Mouse (Mus musculus) gastrocnemius, postnatal 10 days (tissue): ENCODE data around the gene Ccdc134. TPM values are rescaled to one million over a fixed set of nuclear protein-coding genes. Genes with fewer than 3 reads are reported as not detected.
"Not testable (repeated sequence)": the region's sequence is repeated elsewhere in the genome, so short reads cannot be mapped to it uniquely, and the experiment has no call there.

ENCODE experiments used
- DNase-seq: peaks from one replicate; pipeline ENCODE4 v3.0.0; 2021; ENCODE audit warnings: mixed read lengths
- long read RNA-seq, 2 experiments: library from polyadenylated mRNA; stranded (forward); transcript quantifications; one replicate each; pipeline ENCODE4 v2.0.0; 2021
- total RNA-seq, 2 experiments: library from RNA; stranded (reverse); gene quantifications; 2 replicates each; pipeline ENCODE4 v1.2.3; 2021

Ccdc134 gene
- 10 to 100 TPM; 31.0 to 33.5 TPM for total RNA-seq
- long read RNA-seq, experiment 1, full-length matches to known transcripts = 55 of 72 reads
- long read RNA-seq, experiment 1, partial matches to known transcripts = 5 of 72 reads
- long read RNA-seq, experiment 1, other reads (novel, unspliced or antisense) = 12 of 72 reads
- long read RNA-seq, experiment 2, transcript Ccdc134-201 (7 exons, 2,046 nt) = major isoform, 48 of 65 reads
- long read RNA-seq, experiment 2, partial matches to known transcripts = 5 of 65 reads
- long read RNA-seq, experiment 2, other reads (novel, unspliced or antisense) = 10 of 65 reads

DNA sequence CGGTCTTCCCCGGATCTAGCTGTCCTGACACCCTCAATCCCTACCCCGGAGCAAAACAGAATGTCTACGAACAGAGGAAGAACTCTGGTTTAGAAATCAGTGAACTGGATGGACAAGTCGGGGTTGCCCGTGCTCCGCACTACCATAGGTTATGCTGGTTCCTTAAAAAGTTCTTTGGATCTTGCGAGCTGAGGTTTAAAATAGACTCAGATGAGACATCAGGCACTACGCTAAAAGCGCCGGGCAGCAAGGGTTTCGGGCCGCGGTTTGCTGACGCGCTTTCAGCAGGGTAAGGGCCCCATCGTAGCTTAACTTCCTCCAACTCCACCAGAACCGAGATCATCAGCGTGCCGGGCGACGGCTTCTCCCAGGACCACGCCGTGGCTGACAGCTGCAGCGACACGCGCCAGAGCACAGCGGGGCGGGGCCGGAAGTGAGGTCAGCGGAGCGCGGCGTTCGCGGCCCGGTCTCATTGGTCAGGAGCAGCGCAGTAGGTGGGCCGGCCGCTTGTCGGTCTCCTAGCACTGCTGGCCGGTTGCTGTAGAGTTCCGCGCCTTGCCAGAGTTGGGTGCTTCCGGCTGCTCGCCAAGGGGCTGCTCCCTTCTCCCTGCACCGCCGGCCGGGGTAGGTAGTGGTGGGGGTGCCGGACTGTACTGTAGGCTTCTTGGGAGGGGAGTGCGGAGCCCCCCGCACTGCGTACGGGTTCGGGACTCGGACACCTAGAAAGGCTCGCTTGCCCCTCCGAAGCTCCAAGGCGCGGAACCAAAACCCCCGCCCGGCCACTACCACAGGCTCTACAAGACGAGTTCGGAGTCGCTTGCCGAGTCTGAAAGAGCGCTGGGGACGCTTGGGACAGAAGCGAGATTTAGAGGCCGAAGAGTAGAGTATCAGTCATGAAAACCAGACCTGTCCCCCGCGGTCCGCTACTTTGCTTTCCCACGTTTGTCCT lies at the start of gene Ccdc134:
Ccdc134 (plus strand) TSS at position 497 of the 949 bp plus-strand sequence.
- DNase-seq = peak; percentile 97

DNA sequence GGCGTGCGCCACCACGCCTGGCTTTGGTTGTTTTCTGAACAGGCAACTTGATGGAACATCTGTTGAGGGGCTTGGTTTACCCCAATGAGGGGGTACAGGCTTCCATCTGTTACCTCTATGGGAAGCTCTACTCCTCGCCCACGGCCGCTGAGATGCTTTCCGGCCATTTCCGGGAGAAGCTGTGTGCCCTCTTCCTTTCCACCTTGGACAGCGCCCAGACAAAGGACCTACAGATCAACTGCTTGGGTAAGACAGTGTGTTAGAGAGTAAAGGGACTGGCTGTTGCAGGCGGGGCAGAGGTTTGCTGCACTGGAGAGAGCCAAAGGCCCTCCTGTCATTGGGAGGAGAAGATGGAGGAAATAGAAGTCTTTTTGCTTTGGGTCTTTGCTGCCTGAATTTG lies 47.8 kb upstream of the Ccdc134 start:
- DNase-seq = no peak

DNA sequence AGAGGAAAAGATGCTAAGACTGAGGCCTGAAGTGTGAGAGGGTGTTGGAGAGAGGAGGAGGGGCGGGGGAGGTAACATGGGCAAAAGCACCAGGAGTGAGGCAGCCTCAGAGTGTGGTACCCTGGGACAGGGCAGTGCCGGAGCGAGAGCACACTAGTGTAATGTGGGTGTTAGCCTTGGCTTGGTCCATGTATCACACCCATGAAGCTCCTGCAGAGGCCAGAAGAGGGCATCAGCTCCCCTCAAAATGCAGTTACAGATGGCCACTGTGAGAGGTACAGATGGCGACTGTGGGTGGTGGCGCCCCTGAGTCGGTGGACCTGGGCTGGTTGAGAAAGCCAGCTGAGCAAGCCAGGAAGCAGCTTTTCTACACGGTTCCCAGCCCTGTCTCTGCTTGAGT lies 46.6 kb upstream of the Ccdc134 start:
- DNase-seq = peak; percentile 19

DNA sequence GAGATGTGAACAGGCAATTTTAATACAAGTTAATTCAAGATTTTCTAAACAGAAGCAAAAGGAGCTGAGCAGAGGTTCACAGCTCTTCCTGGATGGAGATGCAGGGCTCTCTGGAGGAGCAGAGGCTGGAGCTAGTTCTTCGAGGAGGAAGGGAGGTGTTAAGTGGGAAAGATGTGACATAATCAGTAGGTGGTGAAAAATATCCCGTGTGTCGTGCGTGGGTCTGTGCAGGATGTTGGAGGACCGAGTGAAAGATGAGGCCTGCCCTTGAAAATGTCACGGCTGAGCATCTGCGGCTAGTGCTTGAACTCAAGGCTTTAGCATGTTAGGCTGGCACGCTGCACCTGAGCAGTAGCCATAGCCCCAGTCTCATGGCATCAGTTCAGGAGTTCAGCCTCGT lies 42.1 kb upstream of the Ccdc134 start:
- no peak for DNase-seq

DNA sequence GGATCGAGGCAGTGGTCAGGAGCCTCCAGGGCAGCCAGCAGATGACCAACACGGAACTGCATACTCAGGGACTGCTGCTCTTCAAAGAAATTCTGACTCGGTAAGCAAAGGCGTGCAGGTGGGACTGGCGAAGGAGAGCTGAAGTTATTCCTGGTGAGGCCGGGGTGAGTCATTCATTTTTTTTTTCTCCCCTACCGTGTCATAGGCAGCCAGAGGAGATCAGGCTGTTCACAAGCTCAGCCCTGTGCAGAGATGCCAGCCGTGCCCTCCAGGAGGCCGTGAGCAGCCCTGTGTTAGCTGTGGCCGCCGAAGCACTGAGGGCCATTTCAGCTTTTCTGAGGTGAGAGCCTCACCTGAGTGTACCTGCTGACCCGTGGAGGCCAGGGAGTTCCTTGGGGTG lies 41.6 kb upstream of the Ccdc134 start:
- no peak for DNase-seq

DNA sequence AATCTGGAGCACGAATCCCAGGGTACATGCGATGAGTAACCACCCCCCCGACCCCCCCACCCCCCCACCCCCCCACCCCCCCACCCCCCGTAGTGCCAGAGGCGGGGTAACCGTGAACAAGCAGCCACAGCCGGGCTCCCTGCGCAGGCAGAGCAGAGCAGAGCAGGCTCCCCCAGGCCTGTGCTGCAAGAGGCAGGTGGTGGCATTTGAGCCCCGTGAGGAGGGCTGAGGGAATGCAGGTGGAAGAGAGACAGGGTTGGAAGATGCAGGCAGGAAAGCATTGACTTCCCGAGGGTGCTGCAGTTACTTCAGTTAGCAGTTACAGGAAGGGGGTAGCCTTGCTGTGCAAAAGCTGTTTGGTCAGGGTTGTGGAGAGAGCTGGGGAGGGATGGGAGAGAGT lies 40.5 kb upstream of the Ccdc134 start:
- DNase-seq = no peak

DNA sequence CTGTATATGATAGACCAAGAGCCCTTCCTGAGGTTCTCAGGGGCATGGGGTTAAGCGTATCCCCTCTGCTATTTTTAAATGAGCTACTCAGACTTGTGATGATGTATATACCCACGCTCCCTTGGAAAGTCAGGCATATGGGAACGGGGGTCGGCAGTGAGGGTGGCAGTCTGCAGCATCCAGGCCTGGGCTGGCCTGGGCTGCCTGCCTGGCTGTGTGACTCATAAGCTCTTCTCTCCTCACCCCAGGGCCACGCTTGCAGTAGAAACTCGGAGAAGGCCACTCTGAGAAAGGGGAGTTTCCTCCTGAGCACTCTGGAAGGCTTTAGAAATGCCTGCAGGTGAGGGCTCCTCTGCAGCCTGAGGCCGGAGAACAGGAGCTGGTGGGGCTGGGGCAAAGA lies 36.7 kb upstream of the Ccdc134 start:
- no peak for DNase-seq

DNA sequence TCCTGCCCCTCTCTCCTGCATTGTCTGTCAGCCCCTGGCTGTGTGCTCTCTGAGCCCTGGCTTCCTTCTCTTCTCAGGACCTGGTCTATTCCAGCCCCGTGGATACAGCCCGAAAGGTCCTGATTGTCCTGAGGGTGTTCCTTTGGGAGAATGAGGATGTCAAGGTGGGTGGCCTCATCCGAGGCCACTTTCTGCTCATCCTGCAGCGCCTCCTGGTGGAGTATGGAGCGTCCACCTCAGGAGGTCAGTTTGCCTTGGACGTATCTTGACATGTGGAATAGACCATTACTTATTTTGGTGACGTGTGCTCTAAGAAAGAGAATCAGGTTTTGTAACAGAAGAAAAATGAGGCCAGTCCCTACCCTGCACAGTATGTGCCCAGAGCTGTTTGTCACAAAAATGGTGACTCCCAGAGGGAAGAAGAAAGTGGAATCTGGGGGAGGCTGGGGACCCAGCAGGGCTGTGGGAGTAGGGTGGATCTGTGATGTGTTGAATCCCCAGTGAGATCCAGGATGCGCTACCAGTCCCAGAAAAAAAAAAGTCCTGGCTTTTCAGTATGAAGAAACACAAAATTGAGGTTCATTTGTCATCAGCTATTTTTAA lies 20.7 kb upstream of the Ccdc134 start:
- peak; percentile 73 for DNase-seq

DNA sequence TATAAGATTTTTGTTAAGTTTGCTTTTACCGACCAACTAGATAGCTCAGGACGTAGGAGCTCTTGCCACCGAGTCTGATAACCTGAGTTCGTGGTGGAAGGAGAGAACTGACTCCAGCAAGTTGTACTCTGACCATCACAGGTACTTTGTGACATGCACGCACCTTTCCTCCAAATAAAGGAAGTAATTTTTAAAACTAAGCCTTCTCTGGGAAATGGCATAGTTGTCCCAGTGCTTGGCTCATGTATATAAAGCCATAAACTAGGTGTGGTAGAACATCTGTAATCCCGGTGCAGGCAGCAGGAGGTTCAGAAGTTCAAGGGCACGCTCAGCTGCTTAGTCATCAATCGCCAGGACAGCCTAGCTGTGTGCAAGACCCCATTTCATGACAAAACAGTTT lies 7.2 kb upstream of the Ccdc134 start:
- DNase-seq = no peak

DNA sequence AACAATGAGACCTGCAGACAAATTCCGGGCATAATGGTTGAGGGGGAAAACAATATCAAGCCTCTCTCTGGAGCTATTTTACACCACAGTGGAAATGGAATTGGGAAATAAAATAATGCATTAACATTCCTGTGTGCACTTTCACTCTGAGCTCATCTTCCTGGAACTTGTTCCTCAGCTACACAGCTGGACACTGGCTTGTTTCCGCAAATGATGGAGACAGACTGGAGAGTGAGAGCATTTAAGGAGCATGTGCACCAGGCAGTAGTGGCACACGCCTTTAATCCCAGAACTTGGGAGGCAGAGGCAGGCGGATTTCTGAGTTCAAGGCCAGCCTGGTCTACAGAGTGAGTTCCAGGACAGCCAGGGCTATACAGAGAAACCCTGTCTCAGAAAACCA lies 1.0 kb upstream of the Ccdc134 start:
- not testable (repeated sequence) for DNase-seq

DNA sequence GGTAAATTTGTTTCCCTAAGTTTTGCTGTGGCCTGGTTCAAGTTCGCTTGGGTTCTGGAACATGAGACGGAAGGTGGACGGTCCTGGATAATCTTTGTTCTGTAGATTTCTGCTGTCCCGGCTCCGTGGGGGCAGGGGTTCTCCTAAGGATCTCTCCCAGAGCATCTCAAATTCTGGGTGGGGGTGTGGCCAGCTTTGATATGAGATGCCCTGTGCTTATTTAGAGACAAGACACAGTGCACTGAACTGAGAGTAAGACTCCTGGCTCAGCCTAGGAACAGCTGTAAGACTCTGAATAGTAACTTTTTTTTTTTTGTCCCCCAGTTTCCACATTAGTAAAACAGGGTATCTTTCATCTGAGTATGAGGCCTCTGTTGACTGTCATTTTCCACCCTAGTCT lies 676 bp downstream of the Ccdc134 start:
- DNase-seq = no peak

DNA sequence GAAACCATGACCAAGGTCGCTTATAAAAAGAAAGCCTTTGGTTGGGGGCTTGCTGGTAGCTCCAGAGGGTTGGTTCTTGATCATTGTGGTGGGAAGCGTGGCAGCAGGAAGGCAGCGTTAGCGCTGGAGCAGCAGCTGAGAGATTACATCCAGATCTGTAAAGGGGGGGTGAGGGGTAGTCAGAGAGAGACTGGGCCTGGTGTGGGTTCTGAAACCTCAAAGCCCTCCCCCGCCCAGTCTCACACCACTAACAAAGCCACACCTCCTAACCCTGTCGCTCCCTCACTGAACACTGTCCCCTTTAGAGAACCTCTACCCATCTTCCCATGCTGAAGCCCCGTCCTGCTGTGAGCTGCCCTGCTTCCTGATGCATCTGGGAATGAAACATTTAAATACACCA lies 2.9 kb downstream of the Ccdc134 start:
- no peak for DNase-seq

DNA sequence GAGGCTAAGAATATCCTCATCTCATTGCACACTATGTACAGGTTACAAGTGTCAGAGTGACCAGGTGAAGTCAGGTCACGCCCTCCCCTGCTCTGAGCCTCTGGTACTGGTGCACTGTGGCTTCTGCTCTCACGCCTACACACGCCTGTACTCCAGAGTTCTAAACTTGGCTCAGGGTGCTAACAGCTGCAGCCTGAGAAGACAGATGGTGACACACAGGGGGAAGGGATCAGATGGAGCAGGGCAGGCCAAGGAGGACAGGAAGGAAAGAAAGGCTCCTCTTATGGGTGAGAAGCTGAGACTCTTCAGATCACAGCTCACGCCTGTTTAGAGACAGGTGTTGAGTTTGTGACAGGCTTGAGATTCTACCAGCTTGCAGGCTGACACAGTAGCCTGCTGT lies 7.7 kb downstream of the Ccdc134 start:
- DNase-seq = peak; percentile 42

DNA sequence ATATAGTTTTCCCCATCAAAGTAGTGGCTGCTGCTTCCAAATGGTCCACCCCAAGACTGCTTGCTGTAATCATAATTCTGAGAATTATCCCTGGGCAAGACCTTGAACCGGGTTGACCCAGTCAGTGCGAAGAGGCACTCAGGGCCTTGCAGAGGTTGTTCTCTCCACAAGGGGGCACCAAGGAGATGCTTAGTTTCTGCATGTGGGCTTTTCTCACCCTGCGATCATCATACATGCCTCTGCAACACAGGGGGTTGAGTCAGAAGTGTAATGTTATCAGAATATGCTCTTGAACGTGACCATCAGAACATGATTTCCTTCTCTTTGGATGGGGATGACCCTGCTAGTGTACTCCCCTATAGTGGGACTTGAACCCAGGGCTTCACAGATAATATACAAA lies 10.8 kb downstream of the Ccdc134 start:
- DNase-seq = peak; percentile 64

DNA sequence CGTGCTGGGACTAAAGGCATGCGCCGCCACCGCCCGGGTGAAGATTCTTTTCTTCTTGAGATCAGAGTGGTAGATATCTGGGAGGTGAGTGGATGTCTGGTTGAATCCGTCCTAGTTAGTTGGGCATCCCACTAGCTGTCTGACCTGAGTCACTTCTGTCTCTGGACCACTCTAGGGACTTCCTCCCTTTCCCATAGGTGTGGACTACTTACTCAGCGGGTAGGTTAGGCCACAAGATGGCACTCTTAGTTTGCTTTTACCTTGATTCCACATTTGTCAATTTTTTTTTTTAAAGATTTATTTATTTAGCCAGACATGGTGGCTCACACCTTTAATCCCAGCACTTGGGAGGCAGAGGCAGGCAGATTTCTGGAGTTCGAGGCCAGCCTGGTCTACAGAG lies 11.5 kb downstream of the Ccdc134 start:
- no peak for DNase-seq

DNA sequence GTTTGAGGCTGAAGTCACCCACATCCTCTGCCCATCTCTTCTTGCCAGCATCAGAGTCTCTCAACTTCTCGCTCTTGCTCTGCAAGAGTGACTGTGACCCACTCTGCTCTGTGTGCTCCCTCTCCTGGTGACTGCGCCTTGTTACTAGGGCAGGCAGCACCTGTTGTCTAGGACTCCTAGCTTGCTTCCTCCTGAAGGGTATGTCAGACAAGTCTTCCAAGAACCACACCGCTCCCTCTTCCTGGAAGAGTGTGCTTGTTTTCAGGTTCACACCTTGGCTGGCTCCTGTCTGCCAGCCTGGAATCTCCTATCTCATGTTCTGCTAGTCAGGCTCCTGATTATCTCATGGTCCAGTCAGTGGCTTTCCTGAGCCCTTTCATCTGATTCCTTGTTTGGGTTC lies 12.6 kb downstream of the Ccdc134 start:
- DNase-seq = no peak

DNA sequence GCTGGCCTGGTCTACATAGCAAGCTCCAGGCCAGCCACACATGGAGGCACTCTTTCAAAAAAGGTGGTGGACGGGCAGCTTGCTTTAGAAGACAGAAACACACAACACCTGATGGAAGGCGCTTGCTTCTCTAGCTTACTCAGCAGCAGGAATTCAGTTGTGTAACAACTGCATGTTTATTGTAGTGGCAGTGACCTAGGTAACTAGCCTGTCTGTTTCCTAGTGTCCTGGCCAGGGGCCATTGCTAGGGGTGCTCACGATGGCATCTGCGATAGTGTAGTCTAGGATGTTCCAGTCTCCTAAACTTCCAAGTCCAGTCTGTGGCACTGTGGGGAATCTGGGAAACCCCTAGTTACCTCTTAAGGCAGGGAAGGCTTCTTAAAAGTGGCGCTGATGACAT lies 16.4 kb downstream of the Ccdc134 start:
- DNase-seq = no peak

DNA sequence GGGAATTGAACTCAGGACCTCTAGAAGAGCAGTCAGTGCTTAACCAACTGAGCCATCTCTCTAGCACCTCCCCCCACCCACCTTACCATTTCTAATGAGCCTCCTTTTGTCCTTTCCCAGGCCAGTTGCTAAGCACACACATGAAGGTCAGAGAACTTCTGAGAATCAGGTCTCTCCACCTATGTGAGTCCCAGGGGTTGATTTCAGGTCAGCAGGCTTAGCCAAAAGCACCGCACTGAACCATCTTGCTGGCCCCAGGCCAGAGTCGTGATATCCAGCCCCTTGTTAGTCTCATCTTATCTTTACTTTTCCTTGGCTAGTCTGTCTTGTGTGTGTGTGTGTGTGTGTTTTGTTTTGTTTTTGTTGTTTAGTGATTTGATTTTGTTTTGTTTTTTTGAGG lies 17.7 kb downstream of the Ccdc134 start:
- no peak for DNase-seq

DNA sequence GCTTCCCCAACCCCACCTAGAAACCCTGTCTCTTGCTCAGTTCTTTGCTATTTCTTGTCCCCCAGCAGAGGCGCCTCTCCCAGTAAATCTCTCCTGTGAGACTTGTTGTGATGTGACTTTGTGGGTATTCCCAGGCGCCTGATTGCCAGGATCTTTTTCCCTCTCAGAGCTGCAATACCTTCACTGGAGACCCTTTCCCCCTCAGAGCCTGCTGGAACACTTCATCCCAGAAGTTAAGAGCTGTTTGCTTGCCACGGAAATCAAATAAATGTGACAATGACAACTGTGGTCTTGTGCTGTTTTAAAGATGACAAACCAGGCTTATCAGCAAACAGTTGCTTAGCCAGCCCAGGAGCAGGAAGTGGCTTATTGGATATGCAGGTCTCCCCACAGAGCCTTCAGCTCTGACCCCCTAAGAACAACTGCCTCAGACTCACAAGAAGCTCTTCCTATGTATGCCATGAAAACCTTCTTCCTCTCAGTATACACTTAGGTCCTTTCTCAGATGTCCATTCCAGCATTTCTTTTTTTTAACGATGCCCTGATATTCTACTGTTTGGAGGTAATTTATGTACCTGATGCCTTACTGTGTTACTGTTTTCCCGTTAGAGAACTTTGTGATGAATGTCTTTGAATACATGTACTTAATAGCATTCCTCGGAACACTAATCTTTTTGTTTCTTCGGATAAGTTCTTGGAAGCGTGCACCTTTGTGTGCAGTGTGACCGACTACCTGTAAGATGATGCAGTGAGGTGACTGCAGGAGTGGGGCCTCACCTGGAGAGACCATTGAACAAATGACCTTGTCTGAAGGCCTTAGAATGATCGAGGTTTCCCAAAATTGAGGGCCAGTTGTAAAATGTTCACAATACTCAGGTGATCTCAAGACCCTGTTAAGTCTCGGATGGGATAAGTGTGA lies 18.4 kb downstream of the Ccdc134 start:
- DNase-seq = no peak

DNA sequence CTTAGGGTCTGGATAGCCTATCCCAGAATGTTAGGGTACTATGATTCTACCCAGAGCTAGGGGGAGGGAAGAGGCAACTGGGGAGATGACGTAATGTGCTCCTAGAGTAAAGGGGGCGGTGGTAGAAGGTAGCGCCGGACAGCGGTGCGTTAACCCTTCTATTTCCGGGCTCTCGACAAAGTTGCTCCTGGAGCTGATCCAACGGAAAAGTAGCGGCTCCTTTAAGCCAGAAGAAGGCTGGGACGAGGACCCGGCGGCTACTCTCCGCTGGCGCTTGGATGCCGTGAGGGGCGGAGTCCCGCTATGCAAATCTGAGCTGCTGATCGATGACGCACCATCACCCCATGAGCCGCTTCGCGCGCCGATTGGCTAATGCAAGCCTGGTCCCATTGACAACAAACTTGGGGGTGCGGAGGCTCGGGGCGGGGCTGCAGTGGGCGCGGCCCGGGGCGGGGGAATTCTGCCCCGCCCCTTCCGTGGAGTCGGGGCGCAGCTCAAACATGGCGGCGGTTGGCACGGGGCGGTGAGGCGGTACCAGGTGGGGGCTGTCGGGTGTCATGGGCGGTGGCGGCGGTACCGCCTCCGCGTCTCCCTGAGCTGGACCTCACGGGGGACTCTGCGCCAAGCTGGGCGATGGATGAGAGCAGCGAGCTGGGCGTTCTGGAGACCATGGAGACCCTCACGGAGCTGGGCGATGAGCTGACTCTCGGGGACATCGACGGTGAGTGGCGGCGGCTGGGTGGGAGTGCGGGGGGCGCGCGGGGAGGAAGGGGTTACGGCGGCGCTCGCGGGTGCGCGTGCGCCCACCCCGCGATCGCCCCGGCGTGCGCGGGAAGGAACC lies 19.3 kb downstream of the Ccdc134 start, which contains the start of gene Srebf2:
Srebf2 (plus strand) TSS at position 412 of the 841 bp plus-strand sequence.
- DNase-seq = peak; percentile 96

DNA sequence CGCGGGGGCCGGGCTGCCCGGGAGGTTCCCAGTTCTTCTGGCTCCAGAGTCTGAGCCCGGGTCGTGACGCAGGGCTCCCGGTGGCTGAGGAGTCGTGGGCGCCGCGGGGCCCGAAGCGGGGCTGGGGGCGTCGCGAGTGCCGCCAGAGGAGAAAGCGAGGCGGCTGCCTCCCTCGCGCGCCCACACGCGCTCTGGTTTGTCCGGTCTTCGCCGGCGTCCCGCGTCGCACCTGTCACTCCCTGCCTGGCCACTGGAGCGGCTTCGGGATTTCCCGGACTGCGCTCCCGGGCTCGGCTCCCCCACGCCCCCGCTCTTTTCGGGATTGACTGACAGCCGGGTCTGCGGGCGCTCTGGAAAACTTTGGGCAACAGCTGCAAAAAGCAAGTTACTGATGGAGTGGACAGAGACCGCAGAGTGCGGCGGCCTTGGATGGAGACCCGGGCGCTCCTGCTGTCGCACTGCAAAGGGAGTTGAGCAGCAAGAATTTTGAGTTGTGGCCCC lies 19.9 kb downstream of the Ccdc134 start:
- DNase-seq = peak; percentile 74
